ENCODE assay signal across 8 mouse cellular contexts in the genomic region with DNA sequence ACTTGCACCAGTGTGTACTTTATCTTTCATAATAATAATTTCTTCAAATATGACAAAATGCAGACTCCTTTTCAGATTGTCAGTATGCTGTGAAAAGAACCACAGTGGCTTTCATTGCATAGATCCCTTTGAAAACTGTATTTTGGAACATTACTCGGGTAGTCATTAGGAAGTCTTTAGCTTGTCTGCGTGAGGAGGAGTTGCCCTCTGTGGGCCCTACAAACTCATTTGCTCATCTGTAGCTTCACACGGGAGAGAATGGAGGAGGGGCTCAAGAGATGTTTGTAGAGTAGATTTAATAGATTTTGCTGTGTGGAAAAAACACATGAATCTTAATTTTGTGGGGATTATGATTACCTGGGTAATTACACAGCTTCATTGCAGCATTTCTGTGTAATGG. TPM values are rescaled to one million over a fixed set of nuclear protein-coding genes. Genes with fewer than 3 reads are reported as not detected.
DNase-seq lines count a peak whose midpoint lies in the region; ATAC-seq and TF ChIP-seq lines count a peak whose summit lies in the region.

No protein-coding gene starts in this region.

- no peaks in the 10 kb centered on the region for H3K36me3 ChIP-seq in neural tube, embryonic 13.5 days

- 0% methylated on average over 3 of the region's 3 CpGs for WGBS in neural tube, embryonic 13.5 days

- H3K9me3 ChIP-seq in neural tube, embryonic 13.5 days: no peaks in the 10 kb centered on the region

- intact Hi-C loops in left cerebral cortex, adult 2 months (cut with DNase I): loop anchor here (5.0 kb wide), 3 partner anchors 62 to 1618 kb away; partner anchors contain the start of gene Zc3h12c

- DNase-seq in left cerebral cortex, adult 2 months (ENCODE audit: extremely low spot score in 1 of 2, low spot score in 2 of 2): no peak
- DNase-seq in left cerebral cortex, adult 8-10 months (ENCODE audit: low spot score in 2 of 2): no peak
- peak; percentile 35 for DNase-seq in induced T-regulatory cell, adult 2 months (ENCODE audit: low read depth)
- no peak for DNase-seq in cerebellum, adult 11 months
- DNase-seq in testis, postnatal 10 days (ENCODE audit: low spot score): no peak
- no peak for DNase-seq in frontal cortex, postnatal 25 days (ENCODE audit: low spot score in 2 of 2)

- TF ChIP-seq CTCF in left cerebral cortex, adult 2 months (IDR thresholded peaks at IDR 0.05): no peak

- peaks cover 13% of the 10 kb centered on the region for H3K4me1 ChIP-seq in brown adipose tissue, adult 24 weeks (ENCODE audit: control insufficient read depth, insufficient read depth, insufficient read length, low read length)
- peaks cover 41% of the 10 kb centered on the region for H3K4me1 ChIP-seq in neural tube, embryonic 13.5 days (replicated peaks)

- H3K27me3 ChIP-seq in neural tube, embryonic 13.5 days: no peaks in the 10 kb centered on the region; the same call in 1 of the 2 replicates

- peak overlapping the region; percentile 90 for H3K4me3 ChIP-seq in left cerebral cortex, adult 2 months
- H3K4me3 ChIP-seq in brown adipose tissue, adult 24 weeks (ENCODE audit: insufficient read depth, low read depth, low read length): peak overlapping the region; percentile 45
- peak overlapping the region; percentile 89 for H3K4me3 ChIP-seq in neural tube, embryonic 13.5 days

- peak overlapping the region; percentile 68 for H3K4me2 ChIP-seq in neural tube, embryonic 13.5 days

- H3K9ac ChIP-seq in neural tube, embryonic 13.5 days: peak overlapping the region; percentile 96

- ATAC-seq in neural tube, embryonic 13.5 days (ENCODE audit: low read depth): no peak

- H3K27ac ChIP-seq in left cerebral cortex, adult 2 months: no peak overlapping the region
- H3K27ac ChIP-seq in brown adipose tissue, adult 24 weeks (replicated peaks; ENCODE audit: low read depth, low read length): no peak overlapping the region; the same call in 1 of the 2 replicates
- H3K27ac ChIP-seq in neural tube, embryonic 13.5 days (replicated peaks): no peak overlapping the region

RNA-seq across cellular contexts. Expression of gene Rdx, which starts 2.6 kb away (rescaled TPM):
- total RNA-seq in left cerebral cortex, adult 2 months (2021): 10 to 100 TPM; 43.8 to 46.0 TPM
- total RNA-seq in left cerebral cortex, adult 8-10 months (2022): 10 to 100 TPM; 55.9 to 61.3 (median 60.1) TPM
- 57.0 and 62.5 TPM in 2 replicates for polyA plus RNA-seq in brown adipose tissue, adult 24 weeks (2012; ENCODE audit: insufficient read depth, insufficient read length, missing spikeins)
- 97.9 and 112 TPM in 2 replicates for polyA plus RNA-seq in neural tube, embryonic 13.5 days (2015; fragmentation: Nextera tagmentation; extraction: Ambion mirVana)
